Mouse (Mus musculus): ENCODE results near the gene Nr2f1. TPM values are rescaled to one million over a fixed set of nuclear protein-coding genes. Genes with fewer than 3 reads are reported as not detected.
A peak's percentile ranks its signal among the peaks of the same experiment; 100 is the strongest.

The Nr2f1 gene
- polyA plus RNA-seq, 1 experiment from 2014 or later: 6.7 TPM

DNA sequence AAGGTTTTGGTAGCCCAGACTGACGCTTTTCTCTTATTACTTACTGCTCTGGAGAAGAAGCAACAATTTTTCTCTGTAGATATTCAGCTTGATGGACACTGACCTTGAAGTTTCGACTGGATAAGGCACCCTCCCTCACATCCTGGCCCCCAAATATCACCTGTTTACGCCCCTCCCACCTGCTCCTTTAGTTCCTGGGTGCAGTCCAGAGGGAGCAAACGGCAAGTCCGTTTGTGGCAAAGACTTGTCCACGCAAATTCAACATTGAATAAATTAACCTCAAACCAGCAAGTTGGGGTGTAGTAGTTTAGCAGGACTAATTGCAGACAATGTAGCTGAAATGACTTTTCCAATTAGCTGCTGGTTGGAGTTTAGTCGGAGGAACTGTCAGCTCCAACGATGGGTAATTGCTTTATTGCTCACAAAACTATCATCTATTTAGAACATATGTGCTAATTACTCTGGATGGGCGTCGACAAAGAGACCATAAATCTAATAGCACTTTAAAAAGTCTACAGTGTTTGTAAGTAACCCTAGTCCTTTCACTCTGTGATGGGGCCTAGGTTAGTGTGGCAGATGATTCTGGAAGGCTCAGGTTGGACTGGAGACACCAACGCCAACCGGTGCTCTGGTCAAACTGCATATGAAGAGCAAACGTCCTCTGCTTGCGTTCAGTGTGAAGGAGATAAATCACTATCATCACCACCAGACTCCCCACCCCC lies 9.3 kb upstream of the Nr2f1 start:
- Histone ChIP-seq H3K9ac (no peak overlapping the region), H3K4me1 (replicated peaks) (peaks cover 21% of the 10 kb centered on the region), H3K9me3 (replicated peaks) (no peaks in the 10 kb centered on the region), H3K27me3 (replicated peaks) (peaks cover 85% of the 10 kb centered on the region), H3K36me3 (no peaks in the 10 kb centered on the region), H3K27ac (ENCODE audit: poor library complexity, severe bottlenecking) (no peak overlapping the region), H3K4me3 (no peak overlapping the region), H3K4me2 (peak overlapping the region; percentile 81)
- ATAC-seq (ENCODE audit: insufficient number of reproducible peaks, low FRiP score): no peak
- 27% methylated on average over 14 of the region's 14 CpGs for WGBS

GRCm38 (mm10) chr13:78207796-78208645 lies 8.5 kb upstream of the Nr2f1 start:
- no peak for ATAC-seq (ENCODE audit: insufficient number of reproducible peaks, low FRiP score)
- Histone ChIP-seq H3K36me3 (no peaks in the 10 kb centered on the region), H3K4me1 (replicated peaks) (peaks cover 21% of the 10 kb centered on the region), H3K27ac (ENCODE audit: poor library complexity, severe bottlenecking) (no peak overlapping the region), H3K4me2 (peak overlapping the region; percentile 28; the same call in 1 of the 2 replicates), H3K4me3 (no peak overlapping the region), H3K9me3 (replicated peaks) (no peaks in the 10 kb centered on the region), H3K9ac (no peak overlapping the region), H3K27me3 (replicated peaks) (peaks cover 77% of the 10 kb centered on the region)
- WGBS: 16% methylated on average over 12 of the region's 12 CpGs

- H3K4me2 ChIP-seq: no peak overlapping the region
- no peak overlapping the region for H3K4me3 ChIP-seq
- no peaks in the 10 kb centered on the region for H3K36me3 ChIP-seq
- H3K27me3 ChIP-seq (replicated peaks): peaks cover 67% of the 10 kb centered on the region
- peaks cover 24% of the 10 kb centered on the region for H3K4me1 ChIP-seq (replicated peaks)
- no peak overlapping the region for H3K9ac ChIP-seq
- H3K9me3 ChIP-seq (replicated peaks): no peaks in the 10 kb centered on the region
- ATAC-seq (ENCODE audit: insufficient number of reproducible peaks, low FRiP score): no peak
- WGBS: 47% methylated on average over 7 of the region's 7 CpGs
- H3K27ac ChIP-seq (ENCODE audit: poor library complexity, severe bottlenecking): no peak overlapping the region
Measured at GRCm38 (mm10) chr13:78206891-78207430, 7.4 kb upstream of the Nr2f1 start.

GRCm38 (mm10) chr13:78205426-78205825 lies 5.9 kb upstream of the Nr2f1 start:
- no peak overlapping the region for H3K4me3 ChIP-seq
- peaks cover 19% of the 10 kb centered on the region for H3K4me1 ChIP-seq (replicated peaks)
- H3K36me3 ChIP-seq: no peaks in the 10 kb centered on the region
- peaks cover 51% of the 10 kb centered on the region for H3K27me3 ChIP-seq (replicated peaks)
- H3K9ac ChIP-seq: no peak overlapping the region
- no peak overlapping the region for H3K27ac ChIP-seq (ENCODE audit: poor library complexity, severe bottlenecking)
- no peaks in the 10 kb centered on the region for H3K9me3 ChIP-seq (replicated peaks)
- no peak overlapping the region for H3K4me2 ChIP-seq
- no peak for ATAC-seq (ENCODE audit: insufficient number of reproducible peaks, low FRiP score)

- Histone ChIP-seq H3K4me1 (replicated peaks) (peaks cover 8% of the 10 kb centered on the region; the same call in 1 of the 2 replicates), H3K36me3 (no peaks in the 10 kb centered on the region), H3K4me3 (peak overlapping the region; percentile 70), H3K9ac (peak overlapping the region; percentile 75), H3K9me3 (replicated peaks) (no peaks in the 10 kb centered on the region), H3K4me2 (peak overlapping the region; percentile 91), H3K27ac (ENCODE audit: poor library complexity, severe bottlenecking) (peak overlapping the region; percentile 79), H3K27me3 (replicated peaks) (peaks cover 34% of the 10 kb centered on the region)
- WGBS: under 1% methylated on average over 37 of the region's 37 CpGs
- peak; percentile 57 for ATAC-seq (ENCODE audit: insufficient number of reproducible peaks, low FRiP score)
Measured at GRCm38 (mm10) chr13:78203348-78204061, 3.9 kb upstream of the Nr2f1 start.

DNA sequence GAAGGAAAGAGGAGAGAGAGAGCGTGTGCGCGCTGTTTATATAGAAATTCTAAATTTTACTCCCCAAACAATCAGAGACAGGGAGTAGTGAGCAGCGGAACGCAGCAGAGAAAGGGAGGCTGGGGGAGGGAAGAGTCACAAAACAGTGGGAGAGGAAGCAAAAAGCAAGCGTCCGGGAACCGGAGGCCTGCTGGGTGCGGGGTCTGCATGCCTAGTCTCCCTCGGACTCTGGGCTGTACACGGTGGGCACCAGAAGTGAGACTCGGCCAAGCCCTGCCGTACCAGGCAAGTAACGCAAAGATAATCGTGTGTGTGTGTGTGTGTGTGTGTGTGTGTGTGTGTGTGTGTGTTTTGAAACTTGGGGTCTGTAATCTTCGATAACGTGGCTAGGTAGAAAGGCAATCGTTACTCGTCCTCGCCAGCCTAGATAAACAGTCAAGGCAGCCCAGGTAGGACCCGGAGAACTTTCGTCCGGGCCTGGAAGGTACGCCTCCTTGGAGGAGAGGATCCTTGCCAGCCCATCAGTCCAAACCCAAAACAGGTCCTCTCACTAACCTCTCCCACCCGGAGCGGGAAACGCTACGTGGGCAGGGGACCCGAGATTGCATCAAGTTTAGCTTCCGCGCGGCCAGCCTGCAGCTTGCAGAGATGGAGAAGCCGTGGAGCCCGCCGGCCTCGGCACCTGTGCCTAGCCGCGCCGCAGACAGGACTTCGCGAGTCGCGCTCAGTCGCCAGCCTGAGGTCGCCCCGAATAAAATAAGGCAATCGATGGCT lies 3.2 kb upstream of the Nr2f1 start:
- Histone ChIP-seq H3K9me3 (replicated peaks) (no peaks in the 10 kb centered on the region), H3K4me3 (peak overlapping the region; percentile 70), H3K27me3 (replicated peaks) (peaks cover 26% of the 10 kb centered on the region), H3K9ac (peak overlapping the region; percentile 75), H3K36me3 (no peaks in the 10 kb centered on the region), H3K4me2 (peak overlapping the region; percentile 91), H3K27ac (ENCODE audit: poor library complexity, severe bottlenecking) (peak overlapping the region; percentile 79), H3K4me1 (replicated peaks) (peaks cover 5% of the 10 kb centered on the region; the same call in 1 of the 2 replicates)
- under 1% methylated on average over 47 of the region's 47 CpGs for WGBS
- ATAC-seq (ENCODE audit: insufficient number of reproducible peaks, low FRiP score): peak; percentile 4; the same call in 1 of the 2 replicates

GRCm38 (mm10) chr13:78201871-78202565 lies 2.5 kb upstream of the Nr2f1 start:
- Histone ChIP-seq H3K9ac (peak overlapping the region; percentile 75), H3K27ac (ENCODE audit: poor library complexity, severe bottlenecking) (no peak overlapping the region), H3K36me3 (no peaks in the 10 kb centered on the region), H3K4me3 (peak overlapping the region; percentile 70), H3K4me1 (replicated peaks) (peaks cover 7% of the 10 kb centered on the region; the same call in 1 of the 2 replicates), H3K9me3 (replicated peaks) (no peaks in the 10 kb centered on the region), H3K27me3 (replicated peaks) (peaks cover 21% of the 10 kb centered on the region), H3K4me2 (peak overlapping the region; percentile 91)
- ATAC-seq (ENCODE audit: insufficient number of reproducible peaks, low FRiP score): no peak
- WGBS: under 1% methylated on average over 22 of the region's 22 CpGs

DNA sequence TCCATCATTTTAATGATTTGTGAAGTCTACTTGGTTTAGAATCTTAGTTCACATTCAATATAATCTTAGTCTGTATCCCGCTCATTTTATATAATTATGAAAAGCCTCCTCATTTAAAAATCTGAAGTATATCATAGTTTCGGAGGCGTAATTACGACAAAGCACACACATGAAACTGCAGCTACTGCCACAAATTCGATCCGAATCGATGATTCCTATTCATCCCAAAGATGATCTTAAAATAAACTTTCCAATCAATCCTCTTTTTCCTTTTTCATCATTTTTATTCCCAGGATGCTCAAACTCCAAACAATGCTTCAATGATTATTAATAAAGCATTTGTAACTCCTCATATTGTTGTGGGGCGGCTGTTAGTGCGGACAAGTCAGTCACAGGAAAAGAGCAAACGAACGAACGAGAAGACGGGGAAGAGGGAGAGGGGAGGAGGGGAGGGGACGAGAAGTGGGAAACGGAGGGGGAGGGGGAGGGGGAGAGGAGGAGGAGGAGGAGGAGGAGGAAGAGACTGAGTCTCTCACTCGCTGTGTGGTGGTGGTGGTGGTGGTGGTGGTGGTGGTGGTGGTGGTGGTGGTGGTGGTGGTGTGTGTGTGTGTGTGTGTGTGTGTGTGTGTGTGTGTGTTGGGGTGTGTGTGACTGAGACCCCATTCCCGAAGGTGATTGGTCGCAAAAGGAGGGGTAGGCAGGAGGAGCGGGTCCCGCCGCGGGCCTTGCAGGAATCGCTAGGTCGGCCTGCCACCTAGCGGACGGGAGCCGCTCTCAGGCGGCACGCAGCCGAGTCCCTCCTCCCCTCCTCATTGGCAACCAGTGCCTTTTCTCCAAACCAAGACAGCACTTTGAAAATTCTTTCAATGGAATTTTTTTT lies 1.7 kb upstream of the Nr2f1 start:
- WGBS: 1% methylated on average over 29 of the region's 30 CpGs
- Histone ChIP-seq H3K27me3 (replicated peaks) (peaks cover 19% of the 10 kb centered on the region), H3K36me3 (no peaks in the 10 kb centered on the region), H3K4me3 (peak overlapping the region; percentile 70), H3K27ac (ENCODE audit: poor library complexity, severe bottlenecking) (no peak overlapping the region), H3K4me1 (replicated peaks) (peaks cover 7% of the 10 kb centered on the region; the same call in 1 of the 2 replicates), H3K4me2 (peak overlapping the region; percentile 91), H3K9me3 (replicated peaks) (no peaks in the 10 kb centered on the region), H3K9ac (peak overlapping the region; percentile 36; the same call in 1 of the 2 replicates)
- ATAC-seq (ENCODE audit: insufficient number of reproducible peaks, low FRiP score): peak; percentile 57

- H3K27me3 ChIP-seq (replicated peaks): peaks cover 20% of the 10 kb centered on the region
- 0 out of 2 replicates have a peak overlapping the region, but pooled peaks have one; percentile 27 for H3K27ac ChIP-seq (ENCODE audit: poor library complexity, severe bottlenecking)
- peak; percentile 46 for ATAC-seq (ENCODE audit: insufficient number of reproducible peaks, low FRiP score)
Measured at GRCm38 (mm10) chr13:78200407-78200806, 850 bp upstream of the Nr2f1 start.

More at GRCm38 (mm10) chr13:78200407-78200806, 850 bp upstream of the Nr2f1 start:
- Histone ChIP-seq H3K9ac (peak overlapping the region; percentile 36; the same call in 1 of the 2 replicates), H3K4me1 (replicated peaks) (peaks cover 8% of the 10 kb centered on the region), H3K9me3 (replicated peaks) (no peaks in the 10 kb centered on the region), H3K4me2 (peak overlapping the region; percentile 91), H3K36me3 (no peaks in the 10 kb centered on the region), H3K4me3 (peak overlapping the region; percentile 47)
- 0% methylated on average over 9 of the region's 9 CpGs for WGBS
